Mouse (Mus musculus) frontal cortex, postnatal 10 days (tissue): ENCODE results near the gene Plxna4.
"Not testable (repeated sequence)": the region's sequence is repeated elsewhere in the genome, so short reads cannot be mapped to it uniquely, and the experiment has no call there.

Source experiments
- DNase-seq, 2 experiments: peaks; one replicate each; pipeline ENCODE4 v3.0.0; 2022; ENCODE audit warnings: low spot score in 2 of 2, mixed read lengths in 1 of 2

Gene Plxna4

DNA sequence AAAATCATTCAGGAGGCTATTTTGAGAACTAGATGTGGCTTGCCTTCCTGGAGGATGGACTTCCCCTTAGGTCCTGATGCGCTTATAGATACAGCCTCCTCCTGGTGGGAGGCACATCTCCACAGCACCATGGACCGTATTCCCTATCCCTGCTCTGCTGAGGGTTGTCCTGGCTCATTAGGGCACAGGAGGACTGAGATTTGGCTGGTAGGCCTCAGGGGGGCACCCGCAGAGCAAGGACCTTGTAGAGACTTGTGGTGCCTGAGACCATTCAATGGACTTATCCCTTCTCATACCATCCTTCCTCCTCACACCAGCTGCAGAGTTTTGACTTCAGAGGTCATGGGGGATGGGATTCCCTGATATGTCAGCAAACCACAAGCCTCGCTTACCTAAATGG, 47.8 kb downstream of the Plxna4 start:
- DNase-seq, result no peak

DNA sequence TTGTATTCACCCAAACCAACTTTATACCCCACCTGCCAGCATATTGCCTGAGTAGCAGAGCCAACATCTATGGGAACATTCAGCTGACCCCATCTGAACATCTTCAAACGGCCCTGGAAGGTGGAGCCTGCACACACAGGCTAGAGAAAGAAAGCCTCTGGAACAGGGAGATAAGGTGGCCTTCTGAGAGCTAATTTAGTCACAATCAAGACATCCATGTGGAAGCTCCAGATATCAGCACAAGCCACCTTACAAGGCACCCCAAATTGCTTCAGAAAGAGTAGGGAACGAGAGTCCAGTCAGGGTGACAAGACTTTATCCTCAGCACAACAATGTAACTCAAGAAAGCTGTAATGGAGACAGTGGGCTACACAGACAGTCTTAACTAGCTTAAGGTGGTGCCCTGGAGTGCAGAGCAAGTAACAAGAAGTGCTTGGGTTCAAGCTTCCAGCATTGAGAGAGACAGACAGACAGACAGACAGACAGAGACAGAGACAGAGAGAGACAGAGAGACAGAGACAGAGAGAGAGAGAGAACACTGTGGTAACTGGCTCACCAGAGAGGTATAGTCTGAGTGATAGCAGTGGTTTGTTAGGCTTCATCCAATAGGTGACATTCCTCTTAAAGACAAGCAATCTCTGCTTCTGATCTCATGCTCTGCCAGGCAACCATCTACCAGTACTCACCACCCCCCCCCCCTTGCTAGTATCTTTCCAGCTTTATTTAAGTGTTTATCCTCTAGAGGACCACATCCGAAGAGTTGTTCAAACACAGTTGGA, 53.8 kb downstream of the Plxna4 start:
- DNase-seq, result no peak

DNA sequence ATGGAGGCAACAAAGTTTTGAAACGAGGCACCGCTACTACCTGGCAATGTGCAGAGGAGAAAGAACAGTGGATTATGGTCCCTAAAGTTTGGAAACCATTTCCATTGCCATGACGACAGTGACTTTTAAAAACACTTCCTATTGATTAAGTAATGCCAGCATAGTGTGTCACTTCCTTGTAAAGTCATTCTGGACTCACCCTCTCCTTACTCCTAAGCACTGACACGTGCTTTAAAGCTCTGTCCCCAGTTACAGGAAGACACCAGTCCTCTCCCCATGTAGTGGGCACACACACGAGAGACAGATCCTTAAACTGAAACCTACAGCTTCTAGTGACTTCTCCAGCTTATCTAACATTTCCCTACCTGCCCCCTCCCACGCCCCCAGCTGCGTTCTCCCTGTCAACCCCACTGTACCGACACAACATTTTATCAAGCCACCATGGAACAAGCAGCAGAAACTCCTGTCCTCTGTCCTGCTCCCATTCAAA, 59.9 kb downstream of the Plxna4 start:
- no peak for DNase-seq

DNA sequence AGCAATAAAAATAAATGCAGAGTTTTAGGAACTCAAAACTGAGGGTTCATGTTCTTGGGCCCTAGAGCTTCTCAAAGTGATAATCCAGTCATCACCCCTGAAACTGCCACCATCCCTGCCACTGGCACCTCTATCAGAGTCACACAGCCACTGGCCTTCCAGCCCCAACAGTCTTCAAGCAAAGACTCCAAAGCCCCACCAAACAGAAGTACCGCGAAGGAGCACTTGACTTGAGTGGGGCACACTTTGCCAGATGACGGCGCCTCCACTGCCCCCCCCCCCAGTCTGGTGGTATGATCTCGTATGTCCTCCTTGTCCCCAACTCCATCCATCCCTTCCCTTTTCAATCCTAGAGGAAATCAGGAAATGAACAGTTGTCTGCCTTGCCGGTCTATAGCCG, 60.5 kb downstream of the Plxna4 start:
- no peak for DNase-seq

DNA sequence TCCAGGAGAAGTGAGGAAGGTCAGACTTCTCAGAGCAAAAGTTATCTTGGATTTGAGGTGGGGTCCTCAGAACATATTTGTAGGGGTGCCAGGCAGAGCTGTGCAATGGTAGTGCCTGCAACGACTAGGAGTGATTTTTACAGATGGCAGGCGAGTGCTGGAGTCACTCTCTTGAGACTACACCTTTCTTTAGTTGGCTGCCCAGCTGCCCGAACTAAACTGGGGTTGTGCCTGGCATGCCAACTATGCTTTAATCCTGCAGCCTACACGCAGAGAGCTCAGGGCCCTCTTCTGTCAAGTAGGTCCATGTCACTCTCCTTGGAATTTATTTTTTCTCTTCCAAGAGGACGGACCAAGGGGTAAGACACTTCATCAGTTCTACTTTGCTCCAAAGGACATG, 61.2 kb downstream of the Plxna4 start:
- DNase-seq, result no peak

DNA sequence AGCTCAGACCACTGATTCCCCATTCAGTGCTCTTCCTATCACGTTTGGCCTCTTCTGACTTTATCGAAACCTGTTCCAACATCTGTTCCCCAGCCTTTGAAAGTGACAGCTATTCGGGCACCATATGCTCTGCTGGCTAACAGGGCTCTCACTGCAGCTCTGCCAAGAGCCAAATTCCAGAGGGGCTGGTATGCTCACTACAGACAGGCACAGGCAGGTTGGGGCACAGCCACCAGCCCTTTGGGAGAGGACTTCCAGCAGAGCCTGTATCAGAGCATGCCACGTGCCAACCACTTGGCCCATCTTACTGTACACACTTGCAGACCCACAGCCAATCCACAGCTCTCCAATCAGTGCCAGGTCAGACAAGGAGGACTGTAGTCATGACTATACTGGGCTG, 67.9 kb downstream of the Plxna4 start:
- no peak for DNase-seq

DNA sequence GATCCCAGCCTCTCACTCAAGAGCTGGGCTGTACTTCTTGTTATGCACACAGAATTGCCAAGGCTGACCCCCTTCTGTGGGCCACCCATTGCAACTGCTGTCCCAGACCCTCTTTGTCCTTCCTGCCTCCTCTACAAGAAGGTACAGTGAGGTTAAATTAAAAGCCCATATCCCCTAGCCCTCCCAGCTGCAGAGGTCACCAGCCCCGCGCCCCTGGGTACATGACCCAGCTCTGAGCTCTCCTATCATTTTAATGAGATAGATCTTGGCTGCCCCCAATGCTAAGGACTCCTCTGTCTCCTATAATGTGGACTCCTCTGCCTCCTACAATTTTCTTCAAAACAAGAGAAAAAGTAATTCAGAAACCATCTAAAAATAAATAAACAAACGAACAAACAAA, 69.4 kb downstream of the Plxna4 start:
- DNase-seq, result no peak

DNA sequence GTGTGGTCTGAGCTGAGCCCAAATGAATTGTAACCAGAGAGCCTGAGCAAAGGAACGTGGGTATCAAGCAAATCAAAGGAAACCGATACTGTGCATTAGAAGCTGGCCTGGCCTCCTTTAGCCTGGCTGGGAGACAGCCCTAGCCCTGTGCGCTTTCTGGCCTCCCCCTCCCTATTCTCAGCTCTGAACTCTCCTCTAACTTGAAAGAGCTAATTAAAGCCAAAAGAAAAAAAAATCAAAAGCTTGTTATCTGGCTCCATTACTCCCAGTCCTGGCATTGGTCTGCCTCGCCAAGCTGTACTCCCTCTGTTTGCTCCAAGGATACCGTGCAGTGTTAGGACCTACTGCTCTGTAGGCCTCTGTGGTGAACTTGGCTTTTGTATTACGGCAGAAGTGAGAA, 73.9 kb downstream of the Plxna4 start:
- DNase-seq, result no peak

DNA sequence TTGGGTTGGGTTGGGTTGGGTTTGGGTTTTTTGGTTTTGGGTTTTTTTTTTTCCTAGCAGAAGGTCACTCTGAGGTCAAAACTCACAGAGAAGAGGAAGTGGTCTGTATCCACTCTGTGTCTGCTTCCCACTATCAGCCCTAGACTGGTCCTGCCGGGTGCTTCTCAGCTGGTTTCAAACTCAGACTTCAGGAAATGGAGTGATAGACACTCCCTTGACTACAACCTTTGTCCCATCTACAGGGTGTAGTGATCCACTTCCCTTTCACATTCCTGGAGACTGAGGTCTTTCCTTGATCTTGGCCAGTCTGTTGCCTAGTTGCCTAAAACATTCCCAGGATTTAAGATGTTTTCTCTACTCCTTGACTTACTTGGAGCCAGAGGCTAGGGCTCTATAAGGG, 76.0 kb downstream of the Plxna4 start:
- no peak for DNase-seq

DNA sequence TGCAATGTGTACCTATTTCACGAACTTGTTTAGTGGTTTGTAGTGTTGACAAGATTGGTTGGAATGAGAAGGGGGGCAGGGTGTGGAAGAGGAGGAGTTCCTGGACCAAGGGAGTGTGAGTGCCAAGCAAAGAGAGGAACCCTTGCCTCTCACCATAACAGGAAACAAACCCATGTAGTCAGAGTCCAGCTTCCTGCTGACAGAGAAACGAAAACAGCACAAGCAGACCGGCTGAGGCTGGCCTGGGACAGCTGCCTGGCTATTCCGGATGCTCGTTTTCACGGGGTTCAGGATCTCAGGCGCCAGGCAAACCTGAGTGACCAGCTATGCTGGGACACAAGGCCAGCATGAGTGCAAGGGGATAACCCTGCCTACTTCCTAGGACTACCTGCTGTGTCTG, 77.1 kb downstream of the Plxna4 start:
- peak; percentile 28 to 35 for DNase-seq

DNA sequence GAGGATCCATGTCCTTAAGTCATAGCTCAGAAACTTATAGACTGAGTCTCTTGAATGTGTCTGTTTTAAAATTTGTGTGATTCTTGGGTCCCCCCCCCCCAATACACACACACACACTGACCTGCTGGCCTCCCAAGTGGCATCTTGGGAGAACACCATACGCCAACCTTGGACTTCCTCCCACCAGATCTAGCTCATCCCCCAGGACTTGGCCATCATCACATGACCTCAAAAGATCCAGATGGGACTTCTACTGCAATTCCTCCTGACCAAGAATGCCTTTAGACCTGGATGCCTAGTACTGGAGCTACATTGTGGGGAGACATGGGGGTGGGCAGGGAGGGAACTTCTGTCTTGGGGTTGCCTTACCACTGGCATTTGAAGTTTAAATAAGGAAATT, 77.5 kb downstream of the Plxna4 start:
- DNase-seq, result no peak

DNA sequence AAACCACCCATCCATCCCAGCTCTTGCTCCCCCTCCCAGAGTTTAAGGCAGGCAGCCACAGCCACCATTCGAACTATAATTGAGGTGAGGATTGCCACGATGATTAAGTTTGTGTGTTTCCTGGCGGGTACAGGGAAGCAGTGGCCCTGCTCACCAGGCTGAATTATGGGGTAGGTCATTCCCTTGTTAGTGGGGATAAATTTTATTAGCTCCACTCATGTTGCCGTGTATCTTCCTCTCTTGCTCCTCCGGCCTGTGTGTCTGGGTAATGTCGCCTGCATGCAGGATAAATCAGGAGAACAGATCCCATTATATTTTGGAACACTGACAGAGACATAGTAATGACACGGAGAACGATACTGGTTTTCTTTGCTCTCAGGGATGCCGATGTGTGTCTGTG, 78.9 kb downstream of the Plxna4 start:
- DNase-seq, result no peak

DNA sequence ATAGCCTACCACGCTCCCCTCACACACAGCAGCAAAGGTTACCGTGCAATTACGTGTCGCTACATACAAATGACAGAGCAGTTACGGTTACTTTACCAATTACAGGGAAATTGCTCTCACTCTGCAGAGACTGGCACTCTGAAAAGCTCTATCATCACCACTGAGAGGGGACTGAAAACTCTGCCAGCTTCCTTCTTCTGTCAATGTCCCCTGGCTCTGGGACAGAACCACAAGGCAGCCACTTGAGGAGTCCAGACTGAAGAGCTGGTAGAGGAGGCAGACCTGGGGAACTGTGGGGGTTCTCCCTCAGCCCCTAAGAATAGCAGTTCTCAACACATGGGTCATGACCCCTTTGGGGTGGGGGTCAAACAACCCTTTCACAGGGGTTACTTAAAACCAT, 83.0 kb downstream of the Plxna4 start:
- DNase-seq, result no peak

DNA sequence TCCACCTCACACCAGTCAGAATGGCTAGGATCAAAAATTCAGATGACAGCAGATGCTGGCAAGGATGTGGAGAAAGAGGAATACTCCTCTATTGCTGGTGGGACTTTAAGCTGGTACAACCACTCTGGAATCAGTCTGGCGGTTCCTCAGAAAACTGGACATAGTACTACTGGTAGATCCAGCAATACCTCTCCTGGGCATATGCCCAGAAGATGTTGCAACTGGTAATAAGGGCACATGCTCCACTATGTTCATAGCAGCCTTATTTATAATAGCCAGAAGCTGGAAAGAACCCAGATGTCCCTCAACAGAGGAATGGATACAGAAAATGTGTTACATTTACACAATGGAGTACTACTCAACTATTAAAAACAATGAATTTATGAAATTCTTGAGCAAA, 86.8 kb downstream of the Plxna4 start:
- DNase-seq, result not testable (repeated sequence)

DNA sequence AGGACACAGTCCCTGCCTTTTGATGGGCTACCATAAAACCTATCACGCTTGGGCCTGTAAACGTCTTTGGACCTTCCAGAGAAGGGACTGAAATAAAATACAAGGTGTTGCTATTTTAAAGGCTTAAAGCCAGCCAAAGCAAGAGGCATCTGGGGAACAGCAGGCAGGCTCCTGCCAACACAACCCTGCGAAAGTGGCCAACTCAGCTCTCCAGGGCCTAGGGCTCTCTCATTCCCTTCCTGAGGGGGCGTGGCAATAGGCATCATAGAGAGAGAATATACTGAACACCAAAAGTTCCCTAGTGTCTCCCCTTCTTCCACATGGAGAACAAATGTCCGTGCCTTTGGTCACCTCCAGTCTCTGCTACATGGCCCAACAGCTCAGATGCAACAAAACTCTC, 89.9 kb downstream of the Plxna4 start:
- DNase-seq, result no peak

DNA sequence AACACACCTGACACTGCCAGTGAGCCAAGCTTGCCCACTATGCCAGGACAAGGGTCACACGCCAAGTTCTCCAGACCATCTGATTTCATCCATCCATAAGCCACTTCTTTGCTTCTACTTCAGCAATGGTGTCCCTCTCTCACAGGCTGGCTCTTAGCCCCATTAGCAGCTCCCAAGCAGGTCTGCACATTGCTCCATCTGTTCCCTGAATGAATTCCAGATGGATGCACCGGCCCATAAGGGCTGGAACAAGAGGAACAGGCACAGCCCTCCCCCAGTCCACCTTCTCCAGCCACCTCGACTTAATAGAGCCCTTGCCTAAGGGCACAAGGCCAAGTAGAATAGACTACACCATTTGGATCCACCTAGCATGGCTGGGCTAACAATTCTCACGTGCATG, 91.9 kb downstream of the Plxna4 start:
- DNase-seq, result no peak

DNA sequence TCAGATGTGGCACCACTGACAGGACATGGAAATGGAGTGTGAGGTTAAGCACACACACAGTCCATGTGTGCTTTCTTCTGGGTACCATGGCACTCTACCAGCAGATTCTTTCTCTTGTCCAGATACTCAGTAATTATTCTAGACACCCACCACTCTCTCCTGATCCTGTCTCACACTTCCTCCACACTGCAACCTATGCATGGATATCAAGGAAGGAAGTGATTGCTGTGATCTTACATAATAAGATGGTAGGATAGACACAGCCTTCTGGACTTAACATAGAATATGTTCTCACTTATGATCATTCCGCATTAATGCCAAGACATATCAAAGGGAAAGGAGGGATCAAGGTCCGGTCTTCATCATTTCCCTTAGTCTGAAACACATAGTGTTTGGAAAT, 92.5 kb downstream of the Plxna4 start:
- DNase-seq, result no peak

DNA sequence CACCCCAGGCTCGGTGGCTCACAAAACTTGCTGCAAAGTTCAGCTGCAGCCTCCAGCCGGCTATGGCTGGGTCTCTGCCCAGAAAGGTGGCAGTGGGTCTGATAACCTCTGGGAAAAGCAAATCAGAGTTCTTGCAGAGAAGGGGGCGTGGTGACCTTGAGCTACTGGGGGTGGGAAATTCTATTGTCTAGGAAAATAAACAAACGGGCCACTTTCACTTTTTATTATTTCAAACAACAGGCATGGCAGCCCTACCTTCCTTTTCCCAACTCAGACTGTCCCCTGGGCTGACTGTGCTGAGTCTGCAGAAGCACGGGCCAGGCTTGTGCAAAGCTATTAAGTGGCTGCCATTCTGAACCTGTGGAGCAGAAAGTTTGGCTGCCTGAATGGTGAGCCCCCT, 94.4 kb downstream of the Plxna4 start:
- DNase-seq, result no peak

DNA sequence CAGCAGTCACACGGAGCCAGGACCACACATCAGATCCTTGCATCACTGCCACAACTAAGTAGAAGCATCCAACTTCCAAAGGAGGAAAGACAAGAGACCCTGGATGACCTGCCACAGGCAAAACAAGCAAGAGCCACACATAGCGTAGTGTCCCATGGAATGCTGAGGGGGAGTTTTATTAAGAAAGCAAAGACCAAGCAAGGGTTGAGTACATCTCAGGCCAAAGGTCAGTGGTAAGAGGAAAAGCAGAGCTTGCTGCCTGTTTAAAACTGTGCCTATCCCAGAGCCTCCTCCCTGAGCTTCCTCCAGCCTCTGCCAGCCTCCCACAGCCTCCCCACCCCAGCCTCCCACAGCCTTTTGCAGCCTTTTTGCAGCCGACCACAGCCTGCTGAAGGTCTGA, 100.9 kb downstream of the Plxna4 start:
- DNase-seq, result no peak

DNA sequence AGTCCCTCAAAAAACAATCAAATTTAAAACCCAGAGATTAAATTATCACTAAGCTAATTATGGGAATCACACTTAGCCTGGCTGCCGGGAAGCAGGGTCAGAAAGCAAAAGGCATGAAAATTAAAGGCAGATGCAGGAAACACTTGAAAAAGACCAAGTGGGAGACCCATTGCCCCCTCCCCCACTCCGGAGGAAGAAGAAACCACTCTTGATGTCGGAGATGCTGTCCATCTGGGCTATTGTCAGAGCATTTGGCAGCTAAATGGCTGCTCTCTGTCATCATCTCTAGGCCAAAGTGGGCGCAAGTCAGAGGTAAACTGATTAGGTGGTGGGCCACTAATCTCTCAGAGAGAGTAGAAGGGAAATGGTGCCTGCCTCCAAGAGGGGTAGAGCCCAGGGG, 105.5 kb downstream of the Plxna4 start:
- DNase-seq, result no peak

DNA sequence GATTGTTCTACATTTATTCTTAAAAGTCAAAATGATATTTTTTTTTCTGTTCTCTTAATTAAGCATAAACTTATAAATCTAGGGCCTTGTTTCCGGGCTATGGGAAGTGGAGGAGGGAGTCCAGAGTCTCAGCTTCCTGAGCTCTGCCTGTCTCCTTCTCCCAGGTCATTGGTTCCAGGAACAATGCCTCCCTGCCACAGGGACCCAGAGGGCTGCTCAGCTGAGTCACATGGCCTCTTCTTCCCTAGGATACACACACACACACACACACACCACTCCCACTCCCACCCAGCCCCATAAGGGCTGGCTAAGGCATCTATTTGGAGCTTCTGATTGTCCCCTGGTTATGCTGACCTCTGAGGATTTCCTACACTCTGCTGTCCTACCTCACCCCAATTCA, 107.3 kb downstream of the Plxna4 start:
- DNase-seq, result no peak

DNA sequence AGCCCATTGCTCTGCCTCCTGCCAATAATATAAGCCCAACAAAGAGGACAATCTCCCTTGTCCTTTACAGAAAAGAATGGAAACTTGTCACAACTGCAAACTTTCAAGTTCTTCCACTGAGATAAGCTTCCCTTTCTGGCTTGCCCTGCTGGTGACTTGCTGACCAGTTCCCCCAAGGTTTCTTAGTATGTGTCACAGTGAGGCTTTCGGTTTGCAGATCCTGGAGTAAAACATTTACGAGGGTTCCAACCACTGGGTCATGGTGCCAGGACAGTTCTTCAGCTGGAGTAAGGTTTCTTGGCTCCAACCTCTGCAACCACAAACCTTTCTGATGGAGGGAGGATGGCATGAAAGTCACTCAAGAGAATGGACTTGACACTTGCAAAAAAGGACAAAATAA, 108.2 kb downstream of the Plxna4 start:
- no peak for DNase-seq

DNA sequence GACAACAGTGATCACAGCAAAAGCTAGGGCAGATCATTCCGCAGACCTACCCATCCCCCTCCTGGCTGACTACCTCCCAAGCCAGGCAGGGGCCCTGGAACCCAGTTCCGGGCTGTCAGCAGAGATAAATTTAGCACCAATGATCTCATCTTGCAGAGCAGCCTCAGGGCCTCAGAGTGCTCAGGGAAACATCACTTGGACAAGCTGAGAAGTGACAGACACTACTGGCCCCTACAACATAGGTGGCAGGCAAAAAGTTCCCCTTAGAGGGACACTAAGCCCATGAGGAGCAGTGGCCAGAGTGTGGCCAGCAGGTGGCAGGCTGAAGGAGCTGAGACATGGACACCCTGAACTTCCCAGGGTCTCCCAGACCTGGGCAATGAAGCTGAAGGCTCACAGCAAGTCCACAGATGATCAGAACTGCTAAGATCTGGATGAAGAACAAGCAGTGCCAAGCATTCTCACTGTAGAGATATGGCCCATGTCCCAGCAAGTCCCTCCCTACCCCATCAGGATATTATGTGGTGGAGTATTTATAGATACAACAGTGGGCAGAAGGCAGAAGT, 108.7 kb downstream of the Plxna4 start:
- peak; percentile 51 to 62 for DNase-seq

DNA sequence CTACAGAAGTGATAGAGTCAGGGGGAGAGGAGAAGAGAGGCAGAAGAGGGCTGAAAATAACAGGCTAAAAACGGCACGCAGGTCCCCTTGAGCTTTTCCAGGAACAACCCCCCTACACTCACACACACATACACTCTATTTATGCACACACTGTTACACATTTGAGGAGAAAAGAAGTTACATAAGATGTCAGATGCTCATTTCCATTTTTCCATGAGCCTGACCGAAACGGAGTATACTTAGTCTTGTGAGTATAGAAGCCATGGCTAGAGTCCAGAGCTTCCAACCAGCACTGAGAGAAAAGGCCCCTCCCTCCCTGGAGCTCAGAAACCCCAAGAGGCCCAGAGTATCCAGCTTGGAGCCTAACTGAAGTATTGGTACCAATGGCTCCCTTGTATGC, 112.0 kb downstream of the Plxna4 start:
- DNase-seq, result peak in 1 of 2 experiments; percentile 22
